Mouse (Mus musculus) stomach, embryonic 14.5 days (tissue): ENCODE results near the gene Cyth4. TPM values are rescaled to one million over a fixed set of nuclear protein-coding genes. Genes with fewer than 3 reads are reported as not detected.
A peak's percentile ranks its signal among the peaks of the same experiment; 100 is the strongest.

Experiments
- ATAC-seq: fragments of 200-750 bp; cut with Nextera tagmentation; 2 replicates; pipeline ENCODE4 v1.8.0; 2017; ENCODE audit warnings: low read depth, moderate TSS enrichment; ENCODE audit not compliant: insufficient number of reproducible peaks, insufficient read depth, low FRiP score
- H3K27ac ChIP-seq: fragments of 300-500 bp; sonication (generic); 2 replicates; pipeline ENCODE4 v1.5.1; 2014; ENCODE audit warnings: mild to moderate bottlenecking, low read length, moderate library complexity, mixed read lengths
- H3K27me3 ChIP-seq: fragments of 300-500 bp; sonication (generic); 2 replicates; pipeline ENCODE4 v1.6.1; 2014; ENCODE audit warnings: low read length, control low read depth, mixed read lengths; ENCODE audit not compliant: control insufficient read depth, insufficient read depth
- H3K36me3 ChIP-seq: fragments of 300-500 bp; sonication (generic); 2 replicates; pipeline ENCODE4 v1.6.1; 2014; ENCODE audit warnings: mild to moderate bottlenecking, control low read depth, low read length, moderate library complexity, mixed read lengths; ENCODE audit not compliant: control insufficient read depth, insufficient read depth
- H3K4me1 ChIP-seq: fragments of 300-500 bp; sonication (generic); 2 replicates; pipeline ENCODE4 v1.6.1; 2014; ENCODE audit warnings: low read length, control low read depth, mixed read lengths; ENCODE audit not compliant: control insufficient read depth, insufficient read depth
- H3K4me2 ChIP-seq: fragments of 300-500 bp; sonication (generic); replicated peaks from 2 replicates; pipeline ENCODE4 v1.6.1; 2014; ENCODE audit warnings: low read depth, low read length, control low read depth
- H3K4me3 ChIP-seq: fragments of 300-500 bp; sonication (generic); 2 replicates; pipeline ENCODE4 v1.5.1; 2014; ENCODE audit warnings: low read depth, low read length, control low read depth
- H3K9ac ChIP-seq: fragments of 300-500 bp; sonication (generic); replicated peaks from 2 replicates; pipeline ENCODE4 v1.6.1; 2014; ENCODE audit warnings: low read depth, mild to moderate bottlenecking, control low read depth, low read length, moderate library complexity, mixed read lengths
- H3K9me3 ChIP-seq: fragments of 300-500 bp; sonication (generic); 2 replicates; pipeline ENCODE4 v1.6.1; 2016; ENCODE audit warnings: low read depth, low read length, control low read depth; ENCODE audit not compliant: control insufficient read depth
- WGBS: fragments of 180-500 bp; shearing (Covaris S2); extraction: QIAGEN DNeasy Blood & Tissue Kit; methylation state at CpG from one replicate; pipeline ENCODE4 v1.1.7; 2014; 5-methylcytosine and 5-hydroxymethylcytosine counted together
- polyA plus RNA-seq: library from polyadenylated mRNA; unstranded; fragments of >200 nt; fragmentation: Nextera tagmentation; extraction: Ambion mirVana; gene quantifications from 2 replicates; pipeline ENCODE4 v1.2.1, GENCODE M21; 2014

The Cyth4 gene
- polyA plus RNA-seq, 1 experiment from 2014 or later: 4.0 TPM

- Histone ChIP-seq H3K9ac (no peak within 1 kb of the TSS), H3K4me3 (no peak within 1 kb of the TSS), H3K27ac (no peak within 1 kb of the TSS), H3K4me2 (no peak within 1 kb of the TSS), H3K27me3 (0 out of 2 replicates have a peak, but pooled peaks cover 2% of the 10 kb centered on the region), H3K4me1 (no peaks in the 10 kb centered on the region), H3K36me3 (no peaks in the 10 kb centered on the region), H3K9me3 (no peaks in the 10 kb centered on the region)
- WGBS: 74% methylated on average over 8 of the region's 8 CpGs
- 0 out of 2 replicates have a peak, but pooled peaks have one; percentile 46 for ATAC-seq
Observed at GRCm38 (mm10) chr15:78572658-78573397, 24.0 kb upstream of the Cyth4 start, which contains the start of gene Rac2. Rac2 (minus strand) TSS chr15:78572783.

GRCm38 (mm10) chr15:78576284-78576810 lies 20.5 kb upstream of the Cyth4 start:
- Histone ChIP-seq H3K4me3 (no peak overlapping the region), H3K27me3 (no peaks in the 10 kb centered on the region), H3K4me2 (no peak overlapping the region), H3K9ac (no peak overlapping the region), H3K27ac (no peak overlapping the region), H3K4me1 (peaks cover 12% of the 10 kb centered on the region; the same call in 1 of the 2 replicates), H3K36me3 (no peaks in the 10 kb centered on the region), H3K9me3 (no peaks in the 10 kb centered on the region)
- no peak for ATAC-seq
- WGBS: 54% methylated on average over 4 of the region's 4 CpGs

GRCm38 (mm10) chr15:78583352-78583751 lies 13.5 kb upstream of the Cyth4 start:
- Histone ChIP-seq H3K36me3 (no peaks in the 10 kb centered on the region), H3K4me3 (no peak overlapping the region), H3K4me1 (peaks cover 12% of the 10 kb centered on the region; the same call in 1 of the 2 replicates), H3K27me3 (no peaks in the 10 kb centered on the region), H3K27ac (no peak overlapping the region), H3K9me3 (no peaks in the 10 kb centered on the region), H3K9ac (no peak overlapping the region), H3K4me2 (no peak overlapping the region)
- ATAC-seq: no peak
- WGBS: 24% methylated on average over 11 of the region's 11 CpGs

GRCm38 (mm10) chr15:78585404-78585803 lies 11.4 kb upstream of the Cyth4 start:
- no peaks in the 10 kb centered on the region for H3K27me3 ChIP-seq
- no peak overlapping the region for H3K4me3 ChIP-seq
- peaks cover 6% of the 10 kb centered on the region; the same call in 1 of the 2 replicates for H3K4me1 ChIP-seq
- no peak overlapping the region for H3K27ac ChIP-seq
- no peaks in the 10 kb centered on the region for H3K36me3 ChIP-seq
- no peaks in the 10 kb centered on the region for H3K9me3 ChIP-seq
- H3K9ac ChIP-seq: no peak overlapping the region
- no peak overlapping the region for H3K4me2 ChIP-seq
- WGBS: 87% methylated on average over 7 of the region's 7 CpGs
- no peak for ATAC-seq

- H3K4me2 ChIP-seq: no peak overlapping the region
- no peak overlapping the region for H3K4me3 ChIP-seq
- H3K27me3 ChIP-seq: no peaks in the 10 kb centered on the region
- H3K9ac ChIP-seq: no peak overlapping the region
- no peaks in the 10 kb centered on the region for H3K4me1 ChIP-seq
- no peaks in the 10 kb centered on the region for H3K9me3 ChIP-seq
- 53% methylated on average over 18 of the region's 18 CpGs for WGBS
- H3K36me3 ChIP-seq: no peaks in the 10 kb centered on the region
- peak; percentile 74 for ATAC-seq
- no peak overlapping the region for H3K27ac ChIP-seq
Observed at GRCm38 (mm10) chr15:78587050-78587994, 9.5 kb upstream of the Cyth4 start.

- Histone ChIP-seq H3K9ac (no peak overlapping the region), H3K4me2 (no peak overlapping the region), H3K4me3 (no peak overlapping the region), H3K27ac (no peak overlapping the region), H3K4me1 (no peaks in the 10 kb centered on the region), H3K36me3 (no peaks in the 10 kb centered on the region), H3K27me3 (no peaks in the 10 kb centered on the region), H3K9me3 (no peaks in the 10 kb centered on the region)
- WGBS: 80% methylated on average over 4 of the region's 4 CpGs
- no peak for ATAC-seq
Observed at GRCm38 (mm10) chr15:78588049-78588448, 8.8 kb upstream of the Cyth4 start.

GRCm38 (mm10) chr15:78588900-78589299 lies 7.9 kb upstream of the Cyth4 start:
- Histone ChIP-seq H3K9ac (no peak overlapping the region), H3K4me1 (no peaks in the 10 kb centered on the region), H3K4me2 (no peak overlapping the region), H3K36me3 (no peaks in the 10 kb centered on the region), H3K27ac (no peak overlapping the region), H3K4me3 (no peak overlapping the region), H3K27me3 (no peaks in the 10 kb centered on the region), H3K9me3 (no peaks in the 10 kb centered on the region)
- 74% methylated on average over 4 of the region's 4 CpGs for WGBS
- ATAC-seq: no peak

- WGBS: 69% methylated on average over 6 of the region's 6 CpGs
- no peak for ATAC-seq
Observed at GRCm38 (mm10) chr15:78589936-78590335, 6.9 kb upstream of the Cyth4 start.

More at GRCm38 (mm10) chr15:78589936-78590335, 6.9 kb upstream of the Cyth4 start:
- H3K4me3 ChIP-seq: no peak overlapping the region
- no peak overlapping the region for H3K4me2 ChIP-seq
- no peak overlapping the region for H3K27ac ChIP-seq
- H3K27me3 ChIP-seq: no peaks in the 10 kb centered on the region
- no peaks in the 10 kb centered on the region for H3K9me3 ChIP-seq
- H3K4me1 ChIP-seq: no peaks in the 10 kb centered on the region
- H3K9ac ChIP-seq: no peak overlapping the region
- H3K36me3 ChIP-seq: no peaks in the 10 kb centered on the region
